Mouse (Mus musculus) NIH3T3 (cell line): Measurements from ENCODE around the gene 1520401A03Rik.

ENCODE experiments used
- DNase-seq: peaks from one replicate; pipeline ENCODE4 v3.0.0-alpha.2; 2012; ENCODE audit warnings: low read depth

Gene 1520401A03Rik

DNA sequence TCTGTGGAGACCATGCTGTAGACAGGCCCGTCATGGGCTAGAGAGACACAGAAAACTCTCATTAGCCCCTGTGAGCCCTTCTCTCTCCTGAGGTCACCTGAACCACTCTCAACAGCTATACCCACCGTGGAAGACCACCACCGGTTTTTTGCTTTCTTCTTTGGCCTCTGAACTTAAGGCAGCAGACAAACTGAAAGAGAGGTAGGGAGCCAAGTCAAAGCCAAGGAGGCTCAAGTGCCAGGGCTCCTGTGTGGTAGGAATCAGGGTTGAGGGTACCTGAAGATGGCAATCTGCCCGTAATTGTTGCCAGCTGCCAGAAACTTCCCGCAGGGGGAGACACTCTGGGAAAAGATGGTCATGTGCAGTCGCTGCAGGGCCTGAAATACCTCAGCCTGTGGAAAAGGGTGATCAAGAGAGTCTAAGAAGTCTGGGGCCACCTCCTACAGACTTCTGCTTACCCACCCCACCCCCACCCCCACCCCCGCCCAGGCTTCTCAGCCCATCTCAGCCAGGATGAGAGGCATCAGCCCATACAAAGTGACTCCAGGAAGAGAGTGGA is 52.0 kb downstream of the 1520401A03Rik start:
- no peak for DNase-seq

DNA sequence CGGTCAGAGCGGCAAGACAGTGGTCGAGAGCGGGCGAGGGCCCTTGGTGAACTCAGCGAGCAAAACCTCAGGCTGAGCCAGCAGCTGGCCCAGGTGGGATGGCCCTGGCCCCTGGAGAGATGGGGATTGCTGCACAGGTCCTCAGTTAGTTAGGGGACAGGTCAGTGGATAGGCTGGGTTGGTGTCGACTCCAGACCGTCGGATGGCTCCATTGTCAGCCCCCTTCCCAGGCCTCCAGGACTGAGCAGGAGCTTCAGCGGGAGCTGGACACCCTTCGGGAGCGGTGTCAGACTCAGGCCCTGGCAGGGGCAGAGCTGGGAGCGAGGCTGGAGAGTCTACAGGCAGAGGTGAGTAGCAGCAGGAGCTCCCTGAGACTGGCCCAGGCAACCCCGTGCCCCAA is 57.1 kb downstream of the 1520401A03Rik start:
- DNase-seq: no peak

DNA sequence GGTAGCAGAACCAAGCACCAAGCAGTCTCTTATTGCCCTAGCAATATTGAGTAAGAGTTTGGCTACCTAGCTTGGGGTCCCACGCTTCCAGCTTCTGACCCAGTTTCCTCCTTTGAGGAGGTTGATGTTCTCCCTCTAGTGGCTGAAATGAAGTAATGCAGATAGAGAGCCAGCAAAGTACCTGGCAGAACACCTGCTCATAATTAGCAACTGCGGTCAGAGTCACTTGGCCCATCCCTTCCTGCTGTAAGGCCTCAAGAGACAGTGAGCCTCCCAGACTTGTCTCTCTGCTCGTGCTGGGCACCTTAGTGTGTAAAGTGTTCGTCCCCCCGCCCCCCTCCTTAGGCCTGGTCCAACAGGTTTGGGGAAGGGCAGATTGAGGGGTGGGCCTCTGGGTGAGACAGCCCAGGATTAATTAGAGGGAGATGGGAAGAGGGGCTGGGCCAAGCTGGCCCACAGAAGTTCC is 58.0 kb downstream of the 1520401A03Rik start:
- DNase-seq: peak; percentile 68

DNA sequence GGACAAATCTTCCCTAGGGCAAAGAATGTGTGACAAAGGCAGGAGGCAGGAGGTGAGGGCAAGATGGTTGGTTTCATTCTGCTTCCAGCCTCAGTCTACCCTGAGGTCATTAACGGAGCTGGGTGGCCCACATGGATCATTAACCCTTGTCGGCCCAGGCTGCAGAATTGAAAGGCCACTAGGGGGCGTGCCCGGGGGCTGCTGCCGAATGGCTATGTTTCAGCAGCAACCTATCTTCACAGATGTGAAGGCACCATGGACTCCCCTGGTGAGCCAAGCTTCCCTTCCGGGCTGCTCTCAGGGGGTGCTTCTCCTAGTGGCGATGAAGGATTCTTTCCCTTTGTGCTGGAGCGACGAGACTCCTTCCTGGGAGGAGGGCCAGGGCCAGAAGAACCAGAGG is 61.1 kb downstream of the 1520401A03Rik start:
- no peak for DNase-seq

DNA sequence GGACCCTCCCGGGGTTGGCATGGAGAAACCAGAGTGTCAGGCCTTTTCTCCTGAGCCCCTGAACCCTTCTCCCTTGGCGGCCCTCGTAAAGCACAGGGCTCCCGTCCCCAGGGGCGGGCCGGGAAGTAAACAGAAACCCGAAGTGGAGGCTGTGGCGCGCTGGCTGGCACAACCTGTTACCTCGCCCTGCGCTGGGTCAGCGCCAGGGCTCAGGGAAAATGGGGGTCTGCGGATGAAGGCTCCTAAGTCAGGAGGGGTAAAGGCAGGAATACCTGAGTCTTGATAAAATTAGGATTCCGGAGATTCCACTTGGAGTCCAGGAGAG is 61.7 kb downstream of the 1520401A03Rik start:
- DNase-seq: no peak

DNA sequence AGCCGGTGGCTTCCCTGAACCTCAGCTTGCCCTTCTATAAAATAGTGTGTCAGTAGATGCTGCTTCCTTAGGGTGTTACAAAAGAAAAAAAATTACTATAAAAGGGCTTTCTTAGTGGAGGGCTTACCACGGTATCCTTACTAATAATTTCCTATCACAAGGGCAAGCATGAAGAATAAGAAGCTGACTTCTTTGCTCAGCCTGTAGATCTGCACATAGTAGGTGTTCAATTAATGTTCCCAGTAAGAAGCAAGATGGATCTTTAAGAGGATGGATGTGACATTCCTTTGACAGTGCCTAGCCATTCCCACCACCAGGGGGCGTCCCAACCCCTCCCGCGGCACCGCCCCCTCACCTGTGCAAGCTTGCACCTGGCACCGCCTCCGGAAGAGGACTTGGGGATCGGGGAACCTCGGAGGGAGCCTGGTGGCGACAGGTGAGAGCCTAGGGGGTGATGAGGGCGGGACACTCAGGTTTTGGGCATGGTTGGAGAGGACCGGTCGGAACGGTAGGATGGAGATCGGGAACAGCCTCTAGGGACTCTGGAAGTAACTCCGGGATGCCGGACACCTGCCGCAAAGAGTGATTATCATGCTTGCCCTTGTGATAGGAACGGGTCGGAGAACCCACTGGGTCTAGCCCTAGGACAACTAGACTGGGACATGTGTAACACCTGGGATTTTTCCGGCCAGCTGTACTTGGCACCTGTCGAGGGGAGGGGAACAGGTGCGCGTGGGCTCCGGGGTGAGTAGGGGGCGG is 62.3 kb downstream of the 1520401A03Rik start, which contains the start of gene Bicdl2:
TSS of gene Bicdl2 (plus strand) at position 390 of the 759 bp plus-strand sequence.
- DNase-seq: no peak

DNA sequence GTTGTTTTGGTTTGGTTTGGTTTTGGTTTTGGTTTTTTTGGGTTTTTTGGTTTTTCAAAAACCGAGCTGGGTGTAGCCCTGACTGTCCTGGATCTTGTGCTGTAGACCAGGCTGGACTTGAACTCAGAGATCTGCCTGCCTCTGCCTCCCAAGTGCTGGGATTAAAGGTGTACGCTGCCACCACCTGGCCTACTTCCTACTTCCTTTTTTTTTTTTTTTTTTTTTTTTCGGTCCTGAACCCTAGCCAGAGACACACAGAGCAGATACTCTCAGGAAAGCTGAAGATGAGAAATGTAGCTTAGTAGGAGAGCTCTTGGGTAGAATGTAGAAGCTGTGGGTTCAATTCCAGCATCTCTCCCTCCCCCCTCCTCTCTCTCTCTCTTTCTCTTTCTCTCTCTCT is 64.1 kb downstream of the 1520401A03Rik start:
- DNase-seq: no peak
